Mouse (Mus musculus): ENCODE data around the gene Wdr83os. TPM values are rescaled to one million over a fixed set of nuclear protein-coding genes. Genes with fewer than 3 reads are reported as not detected.
"Not testable (repeated sequence)": the region's sequence is repeated elsewhere in the genome, so short reads cannot be mapped to it uniquely, and the experiment has no call there.

Gene Wdr83os
- total RNA-seq, 4 experiments from 2014 or later, result 51.1 to 64.5 (median 59.6) TPM

GRCm38 (mm10) chr8:85072364-85072929 lies 8.1 kb upstream of the Wdr83os start:
- DNase-seq (ENCODE audit: low spot score in 2 of 2), result no peak

DNA sequence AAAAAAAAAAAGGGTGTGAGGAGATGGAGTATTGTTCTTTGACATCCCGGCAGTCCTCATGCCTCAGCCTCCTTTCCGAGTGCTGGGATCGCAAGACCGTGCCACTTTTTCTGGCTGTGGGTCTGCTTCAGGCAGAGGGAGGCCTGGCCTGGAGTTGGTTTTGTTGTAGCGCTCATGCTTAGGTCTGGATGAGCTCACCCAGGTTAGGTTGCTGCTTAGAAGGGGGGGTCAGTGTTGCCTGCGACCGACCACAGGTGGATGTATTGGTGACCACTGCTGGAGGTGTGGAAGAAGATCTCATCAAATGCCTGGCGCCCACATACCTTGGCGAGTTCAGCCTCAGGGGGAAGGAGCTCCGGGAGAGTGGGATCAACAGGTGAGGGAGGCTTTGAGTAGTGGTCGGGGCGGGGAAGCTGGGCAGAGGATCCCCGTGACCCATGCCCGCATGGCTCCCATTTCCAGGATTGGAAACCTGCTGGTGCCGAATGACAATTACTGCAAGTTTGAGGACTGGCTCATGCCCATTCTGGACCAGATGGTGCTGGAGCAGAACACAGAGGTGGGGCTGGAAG lies 7.4 kb upstream of the Wdr83os start:
- DNase-seq (ENCODE audit: low spot score in 2 of 2), result no peak

- DNase-seq (ENCODE audit: low spot score in 2 of 2), result no peak
Observed at GRCm38 (mm10) chr8:85074167-85074566, 6.4 kb upstream of the Wdr83os start.

DNA sequence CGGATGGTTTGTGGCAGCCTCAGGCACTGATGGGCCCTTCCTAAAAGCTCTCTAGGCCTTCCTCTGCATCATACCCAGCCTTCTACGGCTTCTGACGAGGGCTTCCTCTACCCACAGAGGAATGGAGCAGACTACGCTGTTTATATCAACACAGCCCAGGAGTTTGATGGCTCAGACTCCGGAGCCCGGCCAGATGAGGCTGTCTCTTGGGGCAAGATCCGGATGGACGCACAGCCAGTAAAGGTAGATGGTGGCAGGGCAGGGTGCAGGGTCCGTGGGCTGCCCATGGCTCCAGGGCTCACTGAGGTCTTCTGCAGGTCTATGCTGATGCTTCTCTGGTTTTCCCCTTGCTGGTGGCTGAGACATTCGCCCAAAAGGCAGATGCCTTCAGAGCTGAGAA lies 5.9 kb upstream of the Wdr83os start:
- DNase-seq (ENCODE audit: low spot score in 2 of 2), result no peak

- no peak for DNase-seq (ENCODE audit: low spot score in 2 of 2)
Observed at GRCm38 (mm10) chr8:85076001-85076400, 4.5 kb upstream of the Wdr83os start.

DNA sequence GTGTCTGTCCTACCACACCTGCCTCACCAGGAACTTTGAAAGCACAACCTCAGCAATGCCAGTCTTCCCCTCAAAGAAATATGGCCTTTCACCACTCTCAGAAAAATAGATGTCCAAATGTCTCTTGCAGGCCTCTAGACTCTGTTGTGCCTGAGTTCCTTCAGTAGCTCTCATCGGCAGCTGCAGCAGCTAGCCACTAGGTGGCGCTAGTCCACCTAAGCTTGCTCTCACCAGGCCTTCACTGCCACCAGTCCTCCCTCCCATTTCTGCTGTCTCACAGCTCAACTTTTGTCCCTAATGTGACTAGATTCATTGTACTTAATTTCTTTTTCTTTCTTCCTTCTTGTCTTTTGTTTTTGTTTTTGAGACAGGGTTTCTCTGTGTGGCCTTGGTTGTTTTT lies 3.5 kb upstream of the Wdr83os start:
- DNase-seq (ENCODE audit: low spot score in 2 of 2), result no peak

GRCm38 (mm10) chr8:85080214-85080531 lies 367 bp upstream of the Wdr83os start:
- no peak for DNase-seq (ENCODE audit: low spot score in 2 of 2)

- no peak for DNase-seq (ENCODE audit: low spot score in 2 of 2)
Observed at GRCm38 (mm10) chr8:85081216-85081555, 646 bp downstream of the Wdr83os start, which contains the start of gene Wdr83. Gene Wdr83 (minus strand): TSS chr8:85081306.

DNA sequence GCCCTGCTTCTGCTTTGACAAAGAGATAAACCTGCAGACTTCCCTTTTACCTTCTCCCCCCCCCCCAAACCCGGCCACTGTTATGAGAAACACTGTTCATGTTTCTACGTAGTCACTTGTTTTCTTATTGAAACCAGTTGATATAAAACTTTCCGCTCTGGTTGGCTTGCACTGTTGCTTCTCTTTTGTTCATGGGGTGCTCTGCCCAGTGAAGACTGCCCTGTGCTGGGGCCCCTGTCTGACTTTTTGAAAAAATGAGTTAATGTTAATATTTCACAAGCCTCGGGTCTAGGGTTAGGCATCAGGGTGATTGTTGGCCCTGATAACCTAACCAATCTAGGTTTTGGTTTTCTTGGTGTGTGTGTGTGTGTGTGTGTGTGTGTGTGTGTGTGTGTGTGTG lies 1.6 kb downstream of the Wdr83os start:
- DNase-seq (ENCODE audit: low spot score in 2 of 2), result not testable (repeated sequence)

- DNase-seq (ENCODE audit: low spot score in 2 of 2), result peak; percentile 63 to 89
Observed at GRCm38 (mm10) chr8:85083108-85083813, 2.7 kb downstream of the Wdr83os start, which contains the start of gene Man2b1. Gene Man2b1 (plus strand): TSS chr8:85083270.

- no peak for DNase-seq (ENCODE audit: low spot score in 2 of 2)
Observed at GRCm38 (mm10) chr8:85084633-85085032, 4.1 kb downstream of the Wdr83os start.

DNA sequence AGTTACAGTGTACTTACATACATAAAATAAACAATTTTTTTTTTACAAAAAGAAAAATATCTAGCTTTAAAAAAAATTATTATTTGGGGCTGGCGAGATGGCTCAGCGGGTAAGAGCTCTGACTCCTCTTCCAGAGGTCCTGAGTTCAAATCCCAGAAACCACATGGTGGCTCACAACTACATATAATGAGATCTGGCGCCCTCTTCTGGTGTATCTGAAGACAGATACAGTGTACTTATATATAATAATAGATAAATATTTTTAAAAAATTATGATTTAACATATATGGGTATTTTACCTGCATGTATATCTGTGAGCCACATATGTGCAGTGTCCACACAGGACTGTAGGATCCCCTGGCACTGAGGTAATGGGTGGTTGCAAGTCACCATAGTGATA lies 5.7 kb downstream of the Wdr83os start:
- no peak for DNase-seq (ENCODE audit: low spot score in 2 of 2)

GRCm38 (mm10) chr8:85088771-85089170 lies 8.2 kb downstream of the Wdr83os start:
- no peak for DNase-seq (ENCODE audit: low spot score in 2 of 2)

DNA sequence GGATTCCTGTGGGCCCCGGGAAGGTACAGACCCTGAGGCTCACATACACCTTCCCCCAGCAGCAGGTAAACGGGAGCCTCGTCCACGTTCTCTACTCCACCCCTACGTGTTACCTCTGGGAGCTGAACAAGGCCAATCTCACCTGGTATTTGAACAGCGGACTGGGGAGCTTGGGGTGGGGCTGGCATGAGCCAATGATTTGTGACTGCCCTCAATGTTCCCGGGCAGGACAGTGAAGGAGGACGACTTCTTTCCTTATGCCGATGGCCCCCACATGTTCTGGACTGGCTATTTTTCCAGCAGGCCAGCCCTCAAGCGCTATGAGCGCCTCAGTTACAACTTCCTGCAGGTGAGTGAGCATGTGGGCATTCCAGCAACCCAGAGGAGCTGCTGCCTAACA lies 10.3 kb downstream of the Wdr83os start:
- no peak for DNase-seq (ENCODE audit: low spot score in 2 of 2)

- no peak for DNase-seq (ENCODE audit: low spot score in 2 of 2)
Observed at GRCm38 (mm10) chr8:85091526-85092090, 11.1 kb downstream of the Wdr83os start.

DNA sequence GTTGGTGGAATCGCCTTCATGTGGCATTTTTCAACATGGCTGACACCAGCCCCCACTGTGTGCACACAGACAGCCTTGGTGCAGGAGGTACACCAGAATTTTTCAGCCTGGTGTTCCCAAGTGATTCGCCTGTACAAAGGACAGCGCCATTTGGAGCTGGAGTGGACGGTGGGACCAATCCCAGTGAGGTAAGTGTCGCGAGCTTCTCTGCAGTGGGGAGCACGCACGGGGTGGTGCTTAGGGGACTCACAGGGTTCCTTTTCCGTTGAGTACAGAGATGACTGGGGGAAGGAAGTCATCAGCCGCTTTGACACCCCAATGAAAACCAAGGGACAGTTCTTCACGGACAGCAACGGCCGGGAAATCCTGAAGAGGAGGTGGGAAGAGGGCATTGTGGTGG lies 14.5 kb downstream of the Wdr83os start:
- DNase-seq (ENCODE audit: low spot score in 2 of 2), result no peak

DNA sequence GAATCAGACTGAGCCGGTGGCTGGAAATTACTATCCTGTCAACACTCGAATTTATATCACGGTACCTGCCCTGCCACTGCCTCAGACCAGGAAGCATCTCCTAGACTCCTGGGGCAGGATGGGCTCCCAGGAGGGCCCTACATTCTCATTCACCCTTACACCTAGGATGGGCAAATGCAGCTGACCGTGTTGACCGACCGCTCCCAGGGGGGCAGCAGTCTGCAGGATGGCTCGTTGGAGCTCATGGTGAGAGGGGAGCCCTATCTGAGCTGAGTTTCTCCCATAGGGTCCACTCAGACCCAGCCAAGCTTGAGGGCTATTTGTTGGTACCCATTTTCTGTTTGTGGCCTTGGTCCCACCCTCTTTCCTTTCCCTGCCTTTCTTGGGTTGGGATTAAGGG lies 15.0 kb downstream of the Wdr83os start:
- DNase-seq (ENCODE audit: low spot score in 2 of 2), result no peak

DNA sequence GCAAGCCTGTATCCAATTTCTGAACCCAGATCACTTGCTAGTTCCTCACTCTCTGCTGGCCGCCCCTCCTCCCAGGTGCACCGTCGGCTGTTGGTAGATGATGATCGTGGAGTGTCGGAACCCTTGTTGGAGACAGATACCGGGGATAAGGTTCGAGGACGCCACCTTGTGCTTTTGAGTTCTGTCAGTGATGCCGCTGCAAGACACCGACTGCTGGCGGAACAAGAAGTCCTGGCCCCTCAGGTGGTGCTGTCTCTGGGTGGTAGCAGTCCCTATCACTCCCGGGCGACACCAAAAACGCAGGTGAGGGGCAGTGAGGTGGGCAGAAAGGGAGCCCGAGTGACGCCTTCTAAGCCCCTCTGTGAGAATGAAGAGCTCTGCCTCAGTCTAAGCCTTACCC lies 15.7 kb downstream of the Wdr83os start:
- DNase-seq (ENCODE audit: low spot score in 2 of 2), result no peak

DNA sequence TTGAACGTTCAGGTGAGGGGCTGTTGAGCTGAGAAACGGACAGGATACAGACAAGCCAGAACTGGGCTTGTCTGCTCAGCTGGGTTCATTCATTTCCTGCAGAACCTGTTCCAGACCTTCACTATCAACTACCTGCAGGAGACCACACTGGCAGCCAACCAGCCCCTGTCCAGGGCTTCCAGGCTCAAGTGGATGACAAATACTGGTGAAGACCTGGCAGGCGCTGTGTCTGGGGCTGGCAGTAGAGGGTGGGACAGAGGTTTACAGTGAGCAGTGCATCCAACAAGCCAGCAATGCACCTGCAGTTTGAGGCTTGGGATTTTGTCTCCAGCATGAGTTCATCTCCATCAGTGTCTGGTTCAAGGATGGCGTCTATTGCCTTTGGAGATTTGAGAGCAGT lies 16.3 kb downstream of the Wdr83os start:
- no peak for DNase-seq (ENCODE audit: low spot score in 2 of 2)

- DNase-seq (ENCODE audit: low spot score in 2 of 2), result no peak
Observed at GRCm38 (mm10) chr8:85100076-85100665, 19.6 kb downstream of the Wdr83os start.

GRCm38 (mm10) chr8:85113241-85113640 lies 32.7 kb downstream of the Wdr83os start:
- no peak for DNase-seq (ENCODE audit: low spot score in 2 of 2)

- no peak for DNase-seq (ENCODE audit: low spot score in 2 of 2)
Observed at GRCm38 (mm10) chr8:85115501-85115900, 35.0 kb downstream of the Wdr83os start.

Data from left cerebral cortex, adult 8-10 months (tissue).